Mouse (Mus musculus) limb, embryonic 12.5 days (tissue): ENCODE data around the gene Grk6. TPM values are rescaled to one million over a fixed set of nuclear protein-coding genes. Genes with fewer than 3 reads are reported as not detected.

Experiments used
- ATAC-seq: fragments of 200-750 bp; cut with Nextera tagmentation; 2 replicates; pipeline ENCODE4 v1.8.0; 2017; ENCODE audit warnings: low read depth, moderate TSS enrichment; ENCODE audit not compliant: insufficient number of reproducible peaks, insufficient read depth, low FRiP score, low TSS enrichment
- H3K27ac ChIP-seq: fragments of 300-500 bp; sonication (generic); 2 replicates; pipeline ENCODE4 v1.5.1; 2016; ENCODE audit warnings: mild to moderate bottlenecking, moderate library complexity
- H3K27me3 ChIP-seq: fragments of 300-500 bp; sonication (generic); 2 replicates; pipeline ENCODE4 v1.6.1; 2016; ENCODE audit warnings: mild to moderate bottlenecking, moderate library complexity
- H3K36me3 ChIP-seq: fragments of 300-500 bp; sonication (generic); 2 replicates; pipeline ENCODE4 v1.6.1; 2016; ENCODE audit warnings: mild to moderate bottlenecking, moderate library complexity
- H3K4me1 ChIP-seq: fragments of 300-500 bp; sonication (generic); replicated peaks from 2 replicates; pipeline ENCODE4 v1.6.1; 2016
- H3K4me2 ChIP-seq: fragments of 300-500 bp; sonication (generic); 2 replicates; pipeline ENCODE4 v1.6.1; 2016; ENCODE audit warnings: mild to moderate bottlenecking, moderate library complexity
- H3K4me3 ChIP-seq: fragments of 300-500 bp; sonication (generic); replicated peaks from 2 replicates; pipeline ENCODE4 v1.5.1; 2016; ENCODE audit warnings: mild to moderate bottlenecking
- H3K9ac ChIP-seq: fragments of 300-500 bp; sonication (generic); replicated peaks from 2 replicates; pipeline ENCODE4 v1.6.1; 2016; ENCODE audit warnings: mild to moderate bottlenecking, moderate library complexity
- H3K9me3 ChIP-seq: fragments of 300-500 bp; sonication (generic); 2 replicates; pipeline ENCODE4 v1.6.1; 2016; ENCODE audit warnings: mild to moderate bottlenecking, moderate library complexity
- WGBS: fragments of 180-500 bp; shearing (Covaris S2); methylation state at CpG from one replicate; pipeline ENCODE4 v1.1.7; 2016; 5-methylcytosine and 5-hydroxymethylcytosine counted together
- polyA plus RNA-seq: library from polyadenylated mRNA; unstranded; fragments of >200 nt; fragmentation: Nextera tagmentation; extraction: Ambion mirVana; gene quantifications from 2 replicates; pipeline ENCODE4 v1.2.1, GENCODE M21; 2016

The Grk6 gene
- polyA plus RNA-seq, 1 experiment from 2014 or later, result 66.6 TPM

DNA sequence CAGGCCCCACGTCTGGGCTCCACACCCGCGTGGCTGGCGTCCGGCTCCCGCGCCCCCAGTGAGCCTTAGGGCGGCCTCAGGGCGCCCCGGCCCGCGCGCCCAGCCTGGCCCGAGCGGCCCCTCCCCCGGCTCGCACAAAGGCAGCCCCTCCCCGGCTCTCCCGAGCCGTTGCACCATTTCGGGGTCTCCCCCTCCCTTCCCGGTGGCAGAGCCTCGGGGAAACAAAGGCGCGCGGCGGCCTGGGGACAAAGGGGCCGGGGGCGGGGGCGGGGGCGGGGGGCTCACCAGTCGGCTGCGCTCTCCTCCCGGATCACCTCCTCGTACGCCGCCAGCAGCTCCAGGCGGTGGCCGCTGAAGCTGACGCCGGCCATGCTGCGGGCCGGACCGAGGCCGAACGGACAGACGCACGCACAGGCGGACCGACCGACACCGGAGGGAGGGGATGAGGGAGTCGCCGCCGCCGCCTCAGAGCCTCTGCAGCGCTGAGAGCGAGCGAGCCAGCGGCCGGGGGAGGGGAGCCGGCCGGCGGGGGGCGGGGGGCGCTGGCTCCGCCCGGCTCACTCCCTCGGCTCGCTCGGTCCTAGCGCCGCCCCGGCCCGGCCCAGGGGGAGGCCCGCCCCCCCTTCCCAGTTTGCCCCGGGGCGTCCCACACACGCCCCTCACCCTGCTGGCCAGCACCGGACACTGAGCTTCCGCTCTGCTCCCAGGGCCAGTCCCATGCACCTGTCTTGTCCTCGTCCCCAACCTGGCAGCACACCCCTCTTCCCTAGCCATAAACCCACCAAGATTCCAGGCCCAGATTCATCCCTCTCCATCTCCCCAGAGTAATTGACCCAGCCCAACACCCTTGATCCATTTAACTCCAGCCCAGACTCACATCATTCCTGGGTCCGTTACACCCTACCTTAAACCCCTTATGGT, 43.0 kb downstream of the Grk6 start, which contains the start of gene Dbn1:
TSS of gene Dbn1 (minus strand) at position 534 of the 921 bp plus-strand sequence.
- peak within 1 kb of the TSS; percentile 80 for H3K4me2 ChIP-seq
- H3K27ac ChIP-seq, result peak within 1 kb of the TSS; percentile 97
- no peaks in the 10 kb centered on the region for H3K9me3 ChIP-seq
- peaks cover 45% of the 10 kb centered on the region for H3K4me1 ChIP-seq
- WGBS, result under 1% methylated on average over 65 of the region's 83 CpGs
- ATAC-seq, result peak; percentile 81
- H3K27me3 ChIP-seq, result no peaks in the 10 kb centered on the region
- peak within 1 kb of the TSS; percentile 100 for H3K9ac ChIP-seq
- H3K4me3 ChIP-seq, result peak within 1 kb of the TSS; percentile 99
- peaks cover 24% of the 10 kb centered on the region for H3K36me3 ChIP-seq

DNA sequence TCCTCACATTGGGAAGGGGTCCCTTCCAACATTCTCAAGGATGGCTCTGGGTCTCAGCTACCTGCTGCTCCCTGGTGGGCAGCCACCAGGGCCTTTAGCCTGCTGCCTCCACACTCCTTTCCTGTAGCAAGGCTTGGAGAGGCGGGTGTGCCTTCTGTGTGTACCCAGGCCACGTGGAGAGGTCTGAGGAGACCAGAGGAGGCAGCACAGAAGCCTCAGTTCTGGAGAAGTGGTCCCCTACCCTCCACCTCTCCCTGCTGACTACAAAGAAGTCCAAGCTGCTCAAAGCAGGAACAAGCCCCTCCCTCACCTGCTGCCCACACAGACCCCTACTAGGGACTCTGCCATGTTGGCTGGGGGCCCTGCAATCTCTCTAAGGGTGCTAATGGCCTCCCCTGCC, 49.4 kb downstream of the Grk6 start:
- no peaks in the 10 kb centered on the region for H3K9me3 ChIP-seq
- H3K27me3 ChIP-seq, result no peaks in the 10 kb centered on the region; the same call in 1 of the 2 replicates
- H3K4me2 ChIP-seq, result no peak overlapping the region
- no peak overlapping the region for H3K27ac ChIP-seq
- ATAC-seq, result no peak
- H3K4me1 ChIP-seq, result peaks cover 27% of the 10 kb centered on the region
- WGBS, result 22% methylated on average over 2 of the region's 2 CpGs
- H3K36me3 ChIP-seq, result peaks cover 26% of the 10 kb centered on the region
- H3K4me3 ChIP-seq, result no peak overlapping the region
- no peak overlapping the region for H3K9ac ChIP-seq

DNA sequence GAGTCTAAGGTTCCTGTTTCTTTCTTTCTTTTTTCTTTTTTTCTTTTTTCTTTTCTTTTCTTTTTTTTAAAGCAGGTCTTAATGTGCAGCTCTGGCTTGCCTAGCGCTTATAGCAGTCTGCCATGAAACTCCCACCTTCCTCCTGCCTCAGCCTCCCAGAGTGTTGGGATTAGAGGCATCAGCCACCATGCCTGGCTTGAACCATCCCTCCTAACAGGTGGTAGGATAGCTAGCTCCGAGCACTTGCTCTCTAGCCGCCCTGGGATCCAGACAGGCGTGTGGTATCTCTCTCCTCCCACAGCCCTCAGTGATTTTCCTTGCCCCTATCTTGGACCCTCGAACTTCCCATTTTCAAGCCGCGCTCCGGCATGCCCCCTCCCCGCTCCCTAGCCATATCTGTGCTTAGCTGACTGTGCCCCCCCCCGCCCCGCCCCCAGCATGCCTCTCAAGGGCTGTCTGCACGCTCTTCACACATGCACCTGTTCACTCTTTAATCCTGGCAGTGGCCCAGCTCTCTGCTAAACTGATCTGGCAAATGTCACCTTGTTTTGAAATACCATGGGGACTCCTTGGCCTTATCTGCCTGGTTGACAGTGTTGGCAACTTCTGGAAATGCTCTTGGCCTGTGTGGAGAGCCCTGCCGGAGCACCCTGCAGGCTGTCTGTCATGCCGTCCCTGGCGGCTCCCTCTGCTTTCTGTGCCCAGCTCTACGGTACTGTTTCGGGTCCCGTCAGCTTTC, 50.2 kb downstream of the Grk6 start:
- Histone ChIP-seq H3K4me2 (peak overlapping the region; percentile 4; the same call in 1 of the 2 replicates), H3K4me3 (no peak overlapping the region), H3K9me3 (no peaks in the 10 kb centered on the region), H3K9ac (no peak overlapping the region), H3K27ac (no peak overlapping the region), H3K36me3 (peaks cover 32% of the 10 kb centered on the region), H3K4me1 (peaks cover 27% of the 10 kb centered on the region), H3K27me3 (no peaks in the 10 kb centered on the region; the same call in 1 of the 2 replicates)
- no peak for ATAC-seq
- WGBS, result 20% methylated on average over 18 of the region's 18 CpGs

DNA sequence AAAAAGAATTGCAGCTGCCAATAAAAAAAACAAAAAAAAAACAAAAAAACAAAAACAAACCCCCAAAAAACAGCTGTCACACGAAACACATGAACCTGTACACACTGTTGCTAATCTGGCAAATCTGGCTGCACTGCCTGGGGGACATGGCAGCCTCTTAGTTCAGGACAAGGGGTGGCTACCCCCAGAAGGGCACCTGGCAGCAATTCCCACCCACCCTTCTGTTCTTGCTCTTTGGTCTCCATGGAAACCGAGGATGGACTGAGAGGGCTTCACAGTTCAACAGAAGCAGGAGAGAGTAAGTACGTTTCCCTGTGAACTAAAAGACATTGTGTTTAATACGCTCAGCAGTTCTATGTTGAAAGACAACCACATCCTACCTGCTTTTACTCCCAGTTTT, 50.8 kb downstream of the Grk6 start:
- Histone ChIP-seq H3K9ac (no peak overlapping the region), H3K9me3 (no peaks in the 10 kb centered on the region), H3K27ac (no peak overlapping the region), H3K27me3 (no peaks in the 10 kb centered on the region; the same call in 1 of the 2 replicates), H3K4me2 (no peak overlapping the region), H3K4me3 (no peak overlapping the region), H3K36me3 (peaks cover 38% of the 10 kb centered on the region), H3K4me1 (peaks cover 27% of the 10 kb centered on the region)
- WGBS, result 45% methylated on average over 4 of the region's 4 CpGs
- ATAC-seq, result no peak

DNA sequence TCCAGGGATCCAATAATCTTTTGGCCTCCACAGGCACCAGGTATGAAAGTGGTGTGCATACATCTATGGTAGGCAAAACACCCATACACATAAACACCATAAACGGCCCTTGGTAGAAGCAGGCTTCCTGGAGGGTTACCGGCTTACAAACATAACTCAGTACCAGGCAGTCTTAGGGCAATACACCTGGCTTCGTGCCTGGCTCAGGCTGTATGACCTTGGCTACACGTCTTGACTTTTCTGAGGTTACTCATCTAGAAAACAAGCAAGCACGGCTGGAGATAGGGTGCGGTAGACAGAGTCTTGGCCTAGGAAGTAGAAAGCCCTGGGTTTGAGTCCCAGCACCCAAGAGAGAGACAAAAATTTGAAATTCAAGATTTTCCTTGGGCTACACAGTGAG, 51.8 kb downstream of the Grk6 start:
- Histone ChIP-seq H3K9ac (no peak overlapping the region), H3K4me3 (no peak overlapping the region), H3K4me1 (peaks cover 27% of the 10 kb centered on the region), H3K36me3 (peaks cover 47% of the 10 kb centered on the region), H3K4me2 (no peak overlapping the region), H3K9me3 (no peaks in the 10 kb centered on the region), H3K27me3 (no peaks in the 10 kb centered on the region; the same call in 1 of the 2 replicates), H3K27ac (no peak overlapping the region)
- 87% methylated on average over 6 of the region's 6 CpGs for WGBS
- no peak for ATAC-seq

DNA sequence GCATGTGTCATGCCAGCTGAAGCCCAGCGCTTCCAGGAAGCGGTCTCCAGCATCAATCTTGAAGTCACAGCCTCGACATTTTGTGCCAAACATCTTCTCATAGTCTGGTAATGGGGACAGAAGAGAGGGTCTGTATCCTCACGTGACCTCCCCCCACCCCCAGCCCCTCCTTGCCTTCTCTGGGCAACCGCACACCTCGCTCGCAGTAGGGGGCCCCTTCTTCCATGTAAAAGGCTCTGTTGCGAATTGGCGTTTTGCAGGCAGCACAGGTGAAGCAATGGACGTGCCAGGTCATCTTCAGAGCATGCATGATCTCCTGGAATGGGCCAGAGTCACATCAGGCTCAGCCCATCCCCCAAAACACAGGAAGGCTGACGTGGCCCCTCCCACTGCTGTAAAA, 54.0 kb downstream of the Grk6 start:
- ATAC-seq, result no peak
- WGBS, result 61% methylated on average over 11 of the region's 11 CpGs
- Histone ChIP-seq H3K4me2 (no peak overlapping the region), H3K9me3 (no peaks in the 10 kb centered on the region), H3K9ac (no peak overlapping the region), H3K27ac (no peak overlapping the region), H3K27me3 (no peaks in the 10 kb centered on the region; the same call in 1 of the 2 replicates), H3K4me1 (peaks cover 27% of the 10 kb centered on the region), H3K4me3 (no peak overlapping the region), H3K36me3 (peaks cover 69% of the 10 kb centered on the region)

DNA sequence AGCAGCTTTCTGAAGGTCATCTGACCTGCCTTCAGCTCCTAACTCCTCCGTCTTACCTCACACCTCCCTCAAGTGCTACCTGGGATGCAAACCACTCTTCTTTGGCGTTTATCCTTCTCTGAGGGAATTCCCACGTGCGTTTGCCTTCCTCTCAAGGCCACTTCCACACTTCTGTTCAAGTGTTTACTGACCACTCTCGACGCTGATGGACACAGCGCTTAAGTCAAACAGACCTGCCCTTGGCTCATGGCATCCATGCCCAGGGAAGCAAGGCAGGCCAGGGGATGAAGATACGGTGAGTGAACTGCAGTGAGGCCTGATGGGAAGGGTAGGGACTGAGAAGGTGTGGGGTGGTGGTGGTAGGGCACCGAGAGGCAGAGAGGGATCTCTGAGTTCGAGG, 55.7 kb downstream of the Grk6 start:
- WGBS, result 77% methylated on average over 10 of the region's 10 CpGs
- Histone ChIP-seq H3K4me1 (peaks cover 12% of the 10 kb centered on the region), H3K4me3 (no peak overlapping the region), H3K36me3 (peaks cover 86% of the 10 kb centered on the region), H3K9ac (no peak overlapping the region), H3K27me3 (no peaks in the 10 kb centered on the region), H3K9me3 (no peaks in the 10 kb centered on the region), H3K4me2 (no peak overlapping the region), H3K27ac (no peak overlapping the region)
- ATAC-seq, result no peak

DNA sequence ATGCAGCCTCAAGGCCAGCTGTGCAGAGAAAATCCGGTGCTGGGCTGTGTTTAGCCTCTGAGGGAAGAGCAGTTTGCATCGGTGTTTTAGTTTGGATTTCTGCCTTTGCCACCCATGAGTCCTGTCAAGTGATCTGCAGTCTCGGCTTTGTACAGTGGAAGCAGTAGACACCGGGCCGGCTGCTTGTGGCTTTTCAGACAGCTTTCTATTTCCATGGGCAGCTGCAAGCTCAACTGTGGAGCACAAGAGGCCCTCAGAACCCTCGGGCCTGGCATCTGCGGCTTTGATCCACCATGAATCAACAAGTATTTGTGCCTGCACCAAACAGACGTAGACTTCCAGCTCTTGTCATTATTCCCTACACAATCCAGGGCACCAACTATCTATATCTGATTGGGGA, 57.5 kb downstream of the Grk6 start:
- H3K36me3 ChIP-seq, result peaks cover 95% of the 10 kb centered on the region
- no peak overlapping the region for H3K4me2 ChIP-seq
- H3K9me3 ChIP-seq, result no peaks in the 10 kb centered on the region
- no peak overlapping the region for H3K9ac ChIP-seq
- H3K27ac ChIP-seq, result no peak overlapping the region
- WGBS, result 91% methylated on average over 8 of the region's 8 CpGs
- no peaks in the 10 kb centered on the region for H3K27me3 ChIP-seq
- no peak for ATAC-seq
- no peaks in the 10 kb centered on the region for H3K4me1 ChIP-seq
- H3K4me3 ChIP-seq, result no peak overlapping the region

DNA sequence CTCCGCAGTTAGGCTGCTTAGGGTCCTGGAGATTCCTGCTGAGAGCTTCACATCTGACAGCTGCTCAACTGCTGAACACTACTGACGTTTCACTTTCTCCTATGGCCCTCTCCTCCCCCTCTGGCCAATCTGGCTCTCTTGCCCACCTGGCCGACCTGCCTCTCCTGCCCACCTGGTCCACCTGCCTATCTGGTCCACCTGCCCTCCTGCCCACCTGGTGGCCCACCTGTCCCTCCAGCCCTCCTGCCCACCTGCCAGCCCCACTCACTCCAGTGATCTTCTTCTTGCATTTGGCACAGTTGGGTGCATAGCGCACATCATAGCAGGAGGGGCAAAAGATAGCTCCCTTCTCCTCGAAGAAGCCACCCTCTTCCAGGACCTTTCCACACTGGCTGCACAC, 59.5 kb downstream of the Grk6 start:
- no peak overlapping the region for H3K4me2 ChIP-seq
- H3K27ac ChIP-seq, result no peak overlapping the region
- H3K27me3 ChIP-seq, result no peaks in the 10 kb centered on the region
- WGBS, result 81% methylated on average over 5 of the region's 5 CpGs
- peaks cover 2% of the 10 kb centered on the region; the same call in 1 of the 2 replicates for H3K4me1 ChIP-seq
- no peak overlapping the region for H3K9ac ChIP-seq
- ATAC-seq, result no peak
- no peak overlapping the region for H3K4me3 ChIP-seq
- H3K9me3 ChIP-seq, result no peaks in the 10 kb centered on the region
- peaks cover 98% of the 10 kb centered on the region for H3K36me3 ChIP-seq

DNA sequence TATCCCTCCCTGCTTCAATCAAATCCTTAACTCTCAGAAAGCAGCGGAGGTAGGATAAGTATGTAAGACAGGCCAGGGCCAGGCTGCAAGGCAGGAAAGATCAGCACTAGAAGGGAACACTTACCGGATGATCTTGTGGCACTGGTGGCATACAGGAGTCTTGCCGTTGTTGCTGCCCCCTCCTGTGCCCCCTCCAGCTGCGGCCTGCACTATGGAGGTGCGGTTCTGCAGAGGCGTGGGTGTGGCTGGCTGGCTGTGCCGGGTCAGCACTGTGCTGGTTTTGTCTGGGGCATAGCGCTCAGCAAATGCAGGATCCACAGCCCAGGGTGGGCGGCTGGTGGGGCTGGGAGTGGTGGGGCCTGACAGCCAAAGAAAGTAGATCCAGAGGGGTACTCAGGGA, 60.9 kb downstream of the Grk6 start:
- no peak for ATAC-seq
- Histone ChIP-seq H3K36me3 (peaks cover 99% of the 10 kb centered on the region), H3K27me3 (no peaks in the 10 kb centered on the region), H3K4me3 (no peak overlapping the region), H3K9ac (no peak overlapping the region), H3K9me3 (no peaks in the 10 kb centered on the region), H3K4me1 (peaks cover 16% of the 10 kb centered on the region), H3K27ac (no peak overlapping the region), H3K4me2 (no peak overlapping the region)
- WGBS, result 94% methylated on average over 9 of the region's 9 CpGs

DNA sequence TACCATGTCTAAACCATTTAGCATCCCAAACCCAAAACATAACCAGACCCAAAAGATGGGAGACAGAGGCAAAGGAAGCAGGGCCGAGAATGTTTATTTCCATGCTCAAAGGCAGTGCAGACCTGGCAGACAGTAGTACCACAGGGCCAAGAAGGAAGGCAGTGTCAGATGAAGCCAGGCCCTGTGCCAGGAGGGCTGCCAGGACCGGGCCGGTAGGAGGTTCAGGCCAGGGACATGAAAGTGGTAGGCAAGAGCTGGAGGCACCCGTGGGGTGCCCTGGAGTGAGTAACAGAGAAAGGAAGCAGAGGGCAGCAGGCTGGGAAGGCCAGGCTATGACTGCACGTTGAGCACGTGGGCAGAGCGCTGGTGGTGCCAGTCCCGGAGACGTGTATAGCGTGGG, 61.8 kb downstream of the Grk6 start:
- Histone ChIP-seq H3K4me3 (no peak overlapping the region), H3K27me3 (no peaks in the 10 kb centered on the region), H3K9me3 (no peaks in the 10 kb centered on the region), H3K4me2 (no peak overlapping the region), H3K9ac (no peak overlapping the region), H3K36me3 (peaks cover 91% of the 10 kb centered on the region), H3K27ac (no peak overlapping the region), H3K4me1 (peaks cover 25% of the 10 kb centered on the region)
- WGBS, result 93% methylated on average over 10 of the region's 10 CpGs
- ATAC-seq, result no peak
